Mouse (Mus musculus) liver, postnatal 0 days (tissue): Measurements from ENCODE around the gene Slc48a1. TPM values are rescaled to one million over a fixed set of nuclear protein-coding genes. Genes with fewer than 3 reads are reported as not detected.

Experiments
- ATAC-seq: fragments of 200-750 bp; cut with Nextera tagmentation; 2 replicates; pipeline ENCODE4 v1.8.0; 2017; ENCODE audit warnings: mild to moderate bottlenecking, moderate library complexity
- DNase-seq: peaks from one replicate; pipeline ENCODE4 v3.0.0-alpha.2; 2016
- H3K27ac ChIP-seq: fragments of 300-500 bp; sonication (generic); 2 replicates; pipeline ENCODE4 v1.5.1; 2014; ENCODE audit warnings: antibody characterized with exemption, moderate library complexity, mild to moderate bottlenecking, low read depth
- H3K27me3 ChIP-seq: fragments of 300-500 bp; sonication (generic); 2 replicates; pipeline ENCODE4 v1.6.1; 2014; ENCODE audit warnings: low read length, control low read depth, mixed read lengths; ENCODE audit not compliant: insufficient read depth
- H3K36me3 ChIP-seq: fragments of 300-500 bp; sonication (generic); replicated peaks from 2 replicates; pipeline ENCODE4 v1.6.1; 2014; ENCODE audit warnings: mild to moderate bottlenecking, control low read depth, low read length, moderate library complexity, mixed read lengths; ENCODE audit not compliant: insufficient read depth
- H3K4me1 ChIP-seq: fragments of 300-500 bp; sonication (generic); 2 replicates; pipeline ENCODE4 v1.6.1; 2014; ENCODE audit warnings: antibody characterized with exemption, mild to moderate bottlenecking, control low read depth; ENCODE audit not compliant: insufficient read depth
- H3K4me2 ChIP-seq: fragments of 300-500 bp; sonication (generic); 2 replicates; pipeline ENCODE4 v1.6.1; 2014; ENCODE audit warnings: low read depth, mild to moderate bottlenecking, low read length, moderate library complexity, mixed read lengths
- H3K4me3 ChIP-seq: fragments of 300-500 bp; sonication (generic); 2 replicates; pipeline ENCODE4 v1.5.1; 2014; ENCODE audit warnings: low read depth, low read length
- H3K9ac ChIP-seq: fragments of 300-500 bp; sonication (generic); replicated peaks from 2 replicates; pipeline ENCODE4 v1.6.1; 2014; ENCODE audit warnings: mild to moderate bottlenecking, moderate library complexity
- H3K9me3 ChIP-seq: fragments of 300-500 bp; sonication (generic); 2 replicates; pipeline ENCODE4 v1.6.1; 2016; ENCODE audit warnings: mild to moderate bottlenecking, control low read depth, low read length, mixed read lengths
- CTCF ChIP-seq: sonication (generic); IDR thresholded peaks from 2 replicates; pipeline ENCODE4 v1.5.1; 2016; ENCODE audit warnings: antibody characterized with exemption, low read depth
- EP300 ChIP-seq: IDR thresholded peaks from 2 replicates; pipeline ENCODE4 v1.6.1; 2016; ENCODE audit warnings: antibody characterized with exemption, low read depth, mild to moderate bottlenecking
- WGBS: fragments of 180-500 bp; shearing (Covaris S2); extraction: QIAGEN DNeasy Blood & Tissue Kit; methylation state at CpG from one replicate; pipeline ENCODE4 v1.1.7; 2014; ENCODE audit not compliant: insufficient replicate concordance; 5-methylcytosine and 5-hydroxymethylcytosine counted together
- polyA plus RNA-seq: library from polyadenylated mRNA; unstranded; fragments of >200 nt; fragmentation: Nextera tagmentation; extraction: Ambion mirVana; gene quantifications from 2 replicates; pipeline ENCODE4 v1.2.1, GENCODE M21; 2015

Slc48a1 gene
- polyA plus RNA-seq, 1 experiment from 2014 or later = 61.1 TPM

- no peak for DNase-seq
- H3K4me1 ChIP-seq = peaks cover 38% of the 10 kb centered on the region
- H3K9ac ChIP-seq = peak overlapping the region; percentile 27; the same call in 1 of the 2 replicates
- 0 out of 2 replicates have a peak, but pooled peaks cover 6% of the 10 kb centered on the region for H3K27me3 ChIP-seq
- ATAC-seq = no peak
- no peak for TF ChIP-seq EP300
- TF ChIP-seq CTCF = no peak
- 35% methylated on average over 24 of the region's 24 CpGs for WGBS
- no peaks in the 10 kb centered on the region for H3K36me3 ChIP-seq
- peak overlapping the region; percentile 11; the same call in 1 of the 2 replicates for H3K4me3 ChIP-seq
- peak overlapping the region; percentile 52 for H3K4me2 ChIP-seq
- no peaks in the 10 kb centered on the region for H3K9me3 ChIP-seq
- H3K27ac ChIP-seq = no peak overlapping the region
These were observed 3.8 kb downstream of the Slc48a1 start for GRCm38 (mm10) chr15:97781961-97782748.

GRCm38 (mm10) chr15:97782749-97783105 is 4.4 kb downstream of the Slc48a1 start:
- Histone ChIP-seq H3K27ac (no peak overlapping the region), H3K9ac (peak overlapping the region; percentile 27; the same call in 1 of the 2 replicates)

GRCm38 (mm10) chr15:97784092-97784559 is 5.8 kb downstream of the Slc48a1 start:
- Histone ChIP-seq H3K4me1 (peaks cover 45% of the 10 kb centered on the region), H3K36me3 (no peaks in the 10 kb centered on the region), H3K4me3 (peak overlapping the region; percentile 88), H3K4me2 (peak overlapping the region; percentile 86), H3K27me3 (0 out of 2 replicates have a peak, but pooled peaks cover 6% of the 10 kb centered on the region), H3K9me3 (no peaks in the 10 kb centered on the region), H3K27ac (peak overlapping the region; percentile 93), H3K9ac (peak overlapping the region; percentile 92)
- ATAC-seq = peak; percentile 81
- TF ChIP-seq EP300 = no peak
- TF ChIP-seq CTCF = peak; percentile 96
- 3% methylated on average over 36 of the region's 39 CpGs for WGBS
- DNase-seq = peak; percentile 97

More at GRCm38 (mm10) chr15:97782749-97783105, 4.4 kb downstream of the Slc48a1 start:
- no peaks in the 10 kb centered on the region for H3K36me3 ChIP-seq
- no peaks in the 10 kb centered on the region for H3K9me3 ChIP-seq
- ATAC-seq = no peak
- TF ChIP-seq CTCF (peak; percentile 91), EP300 (no peak)
- H3K4me1 ChIP-seq = peaks cover 44% of the 10 kb centered on the region
- peak; percentile 88 for DNase-seq
- H3K27me3 ChIP-seq = 0 out of 2 replicates have a peak, but pooled peaks cover 6% of the 10 kb centered on the region
- 2% methylated on average over 9 of the region's 9 CpGs for WGBS
- H3K4me3 ChIP-seq = peak overlapping the region; percentile 11; the same call in 1 of the 2 replicates
- H3K4me2 ChIP-seq = peak overlapping the region; percentile 52

GRCm38 (mm10) chr15:97784561-97785161 is 6.3 kb downstream of the Slc48a1 start:
- Histone ChIP-seq H3K4me1 (peaks cover 45% of the 10 kb centered on the region), H3K27me3 (0 out of 2 replicates have a peak, but pooled peaks cover 6% of the 10 kb centered on the region), H3K4me3 (peak overlapping the region; percentile 88), H3K27ac (peak overlapping the region; percentile 93), H3K9ac (peak overlapping the region; percentile 92), H3K9me3 (no peaks in the 10 kb centered on the region), H3K36me3 (no peaks in the 10 kb centered on the region), H3K4me2 (peak overlapping the region; percentile 86)
- no peak for TF ChIP-seq CTCF
- ATAC-seq (peak; percentile 56), DNase-seq (no peak)
- WGBS = 6% methylated on average over 38 of the region's 45 CpGs

- H3K27me3 ChIP-seq = 0 out of 2 replicates have a peak, but pooled peaks cover 6% of the 10 kb centered on the region
- ATAC-seq (peak; percentile 80), DNase-seq (peak; percentile 68)
- TF ChIP-seq EP300 = peak; percentile 59; the same call in 1 of the 2 replicates
- peak; percentile 56 for TF ChIP-seq CTCF
- H3K9ac ChIP-seq = peak overlapping the region; percentile 92
- H3K4me3 ChIP-seq = peak overlapping the region; percentile 88
- WGBS = 49% methylated on average over 9 of the region's 9 CpGs
- peaks cover 42% of the 10 kb centered on the region for H3K4me1 ChIP-seq
- H3K27ac ChIP-seq = peak overlapping the region; percentile 93
- no peaks in the 10 kb centered on the region for H3K9me3 ChIP-seq
- H3K36me3 ChIP-seq = peaks cover 7% of the 10 kb centered on the region; the same call in 1 of the 2 replicates
- H3K4me2 ChIP-seq = peak overlapping the region; percentile 86
These were observed 7.6 kb downstream of the Slc48a1 start for GRCm38 (mm10) chr15:97785731-97786411.
